Mouse (Mus musculus) heart, embryonic 13.5 days (tissue): ENCODE measurements around the gene Ush1g. TPM values are rescaled to one million over a fixed set of nuclear protein-coding genes. Genes with fewer than 3 reads are reported as not detected.
A peak's percentile ranks its signal among the peaks of the same experiment; 100 is the strongest.

Experiments
- ATAC-seq: fragments of 200-750 bp; cut with Nextera tagmentation; 2 replicates; pipeline ENCODE4 v1.8.0; 2017; ENCODE audit warnings: moderate TSS enrichment; ENCODE audit not compliant: insufficient number of reproducible peaks, low FRiP score, low TSS enrichment; ENCODE audit errors: extremely low read depth
- H3K27ac ChIP-seq: fragments of 300-500 bp; sonication (generic); replicated peaks from 2 replicates; pipeline ENCODE4 v1.5.1; 2015; ENCODE audit warnings: moderate library complexity, mild to moderate bottlenecking, inconsistent platforms
- H3K27me3 ChIP-seq: fragments of 300-500 bp; sonication (generic); replicated peaks from 2 replicates; pipeline ENCODE4 v1.6.1; 2015; ENCODE audit warnings: mild to moderate bottlenecking, inconsistent platforms
- H3K36me3 ChIP-seq: fragments of 300-500 bp; sonication (generic); 2 replicates; pipeline ENCODE4 v1.6.1; 2015; ENCODE audit warnings: mild to moderate bottlenecking, inconsistent platforms
- H3K4me1 ChIP-seq: fragments of 300-500 bp; sonication (generic); 2 replicates; pipeline ENCODE4 v1.6.1; 2015; ENCODE audit warnings: inconsistent platforms
- H3K4me2 ChIP-seq: fragments of 300-500 bp; sonication (generic); 2 replicates; pipeline ENCODE4 v1.6.1; 2015; ENCODE audit warnings: inconsistent platforms, mild to moderate bottlenecking, moderate library complexity
- H3K4me3 ChIP-seq: fragments of 300-500 bp; sonication (generic); 2 replicates; pipeline ENCODE4 v1.5.1; 2015; ENCODE audit warnings: moderate library complexity, mild to moderate bottlenecking, inconsistent platforms
- H3K9ac ChIP-seq: fragments of 300-500 bp; sonication (generic); 2 replicates; pipeline ENCODE4 v1.6.1; 2015; ENCODE audit warnings: inconsistent platforms, mild to moderate bottlenecking, moderate library complexity
- H3K9me3 ChIP-seq: fragments of 300-500 bp; sonication (generic); 2 replicates; pipeline ENCODE4 v1.6.1; 2016; ENCODE audit warnings: inconsistent platforms
- WGBS: fragments of 180-500 bp; shearing (Covaris S2); methylation state at CpG from one replicate; pipeline ENCODE4 v1.1.7; 2015; ENCODE audit warnings: mixed read lengths; 5-methylcytosine and 5-hydroxymethylcytosine counted together
- polyA plus RNA-seq: library from polyadenylated mRNA; unstranded; fragments of >200 nt; fragmentation: Nextera tagmentation; extraction: Ambion mirVana; gene quantifications from 2 replicates; pipeline ENCODE4 v1.2.1, GENCODE M21; 2015

Ush1g gene
- polyA plus RNA-seq, 1 experiment from 2014 or later = 0.13 TPM

- ATAC-seq = no peak
- H3K9ac ChIP-seq = no peak overlapping the region
- no peaks in the 10 kb centered on the region for H3K36me3 ChIP-seq
- H3K9me3 ChIP-seq = no peaks in the 10 kb centered on the region
- H3K27ac ChIP-seq = no peak overlapping the region
- H3K27me3 ChIP-seq = peaks cover 97% of the 10 kb centered on the region
- H3K4me1 ChIP-seq = no peaks in the 10 kb centered on the region
- H3K4me2 ChIP-seq = no peak overlapping the region
- WGBS = 61% methylated on average over 15 of the region's 15 CpGs
- no peak overlapping the region for H3K4me3 ChIP-seq
Observed at GRCm38 (mm10) chr11:115329339-115329738, 7.5 kb upstream of the Ush1g start.

- Histone ChIP-seq H3K4me2 (no peak overlapping the region), H3K36me3 (no peaks in the 10 kb centered on the region), H3K9ac (no peak overlapping the region), H3K27ac (no peak overlapping the region), H3K4me3 (no peak overlapping the region), H3K9me3 (no peaks in the 10 kb centered on the region), H3K4me1 (peaks cover 7% of the 10 kb centered on the region; the same call in 1 of the 2 replicates), H3K27me3 (peaks cover 97% of the 10 kb centered on the region)
- ATAC-seq = no peak
- 66% methylated on average over 7 of the region's 7 CpGs for WGBS
Observed at GRCm38 (mm10) chr11:115326730-115327129, 4.9 kb upstream of the Ush1g start.

- ATAC-seq = no peak
- no peak overlapping the region for H3K4me3 ChIP-seq
- peaks cover 17% of the 10 kb centered on the region for H3K4me1 ChIP-seq
- peaks cover 97% of the 10 kb centered on the region for H3K27me3 ChIP-seq
- H3K9ac ChIP-seq = no peak overlapping the region
- 15% methylated on average over 32 of the region's 32 CpGs for WGBS
- no peaks in the 10 kb centered on the region for H3K9me3 ChIP-seq
- no peaks in the 10 kb centered on the region for H3K36me3 ChIP-seq
- H3K27ac ChIP-seq = no peak overlapping the region
- no peak overlapping the region for H3K4me2 ChIP-seq
Observed at GRCm38 (mm10) chr11:115323354-115323753, 1.5 kb upstream of the Ush1g start.

GRCm38 (mm10) chr11:115319704-115320383, 2.0 kb downstream of the Ush1g start:
- WGBS = 7% methylated on average over 18 of the region's 18 CpGs
- no peak for ATAC-seq
- no peaks in the 10 kb centered on the region for H3K9me3 ChIP-seq
- no peak overlapping the region for H3K9ac ChIP-seq
- peaks cover 20% of the 10 kb centered on the region for H3K4me1 ChIP-seq
- peaks cover 100% of the 10 kb centered on the region for H3K27me3 ChIP-seq
- H3K27ac ChIP-seq = no peak overlapping the region
- H3K36me3 ChIP-seq = no peaks in the 10 kb centered on the region
- H3K4me3 ChIP-seq = no peak overlapping the region
- H3K4me2 ChIP-seq = no peak overlapping the region

GRCm38 (mm10) chr11:115318245-115319027, 3.4 kb downstream of the Ush1g start:
- H3K4me2 ChIP-seq = peak overlapping the region; percentile 35
- H3K4me3 ChIP-seq = no peak overlapping the region
- no peaks in the 10 kb centered on the region for H3K36me3 ChIP-seq
- H3K9ac ChIP-seq = no peak overlapping the region; the same call in 1 of the 2 replicates
- no peak for ATAC-seq
- H3K9me3 ChIP-seq = no peaks in the 10 kb centered on the region
- H3K27me3 ChIP-seq = peaks cover 100% of the 10 kb centered on the region
- H3K27ac ChIP-seq = no peak overlapping the region
- peaks cover 19% of the 10 kb centered on the region for H3K4me1 ChIP-seq
- 4% methylated on average over 63 of the region's 63 CpGs for WGBS

GRCm38 (mm10) chr11:115317204-115317603, 4.6 kb downstream of the Ush1g start:
- Histone ChIP-seq H3K27me3 (peaks cover 100% of the 10 kb centered on the region), H3K4me1 (peaks cover 17% of the 10 kb centered on the region), H3K4me2 (no peak overlapping the region), H3K9me3 (no peaks in the 10 kb centered on the region), H3K4me3 (no peak overlapping the region), H3K36me3 (no peaks in the 10 kb centered on the region), H3K9ac (no peak overlapping the region), H3K27ac (no peak overlapping the region)
- ATAC-seq = no peak
- 60% methylated on average over 7 of the region's 7 CpGs for WGBS

GRCm38 (mm10) chr11:115314249-115314648, 7.6 kb downstream of the Ush1g start:
- Histone ChIP-seq H3K4me3 (no peak overlapping the region), H3K9ac (no peak overlapping the region), H3K27ac (no peak overlapping the region), H3K9me3 (no peaks in the 10 kb centered on the region), H3K4me1 (peaks cover 10% of the 10 kb centered on the region), H3K27me3 (peaks cover 76% of the 10 kb centered on the region), H3K4me2 (no peak overlapping the region), H3K36me3 (no peaks in the 10 kb centered on the region)
- no peak for ATAC-seq
- 45% methylated on average over 2 of the region's 2 CpGs for WGBS

GRCm38 (mm10) chr11:115308781-115309180, 13.1 kb downstream of the Ush1g start:
- Histone ChIP-seq H3K27ac (no peak overlapping the region), H3K9ac (no peak overlapping the region; the same call in 1 of the 2 replicates), H3K4me2 (no peak overlapping the region), H3K9me3 (no peaks in the 10 kb centered on the region), H3K4me3 (no peak overlapping the region), H3K27me3 (peaks cover 43% of the 10 kb centered on the region), H3K4me1 (peaks cover 19% of the 10 kb centered on the region), H3K36me3 (no peaks in the 10 kb centered on the region)
- ATAC-seq = no peak
- WGBS = 70% methylated on average over 1 of the region's 1 CpGs

GRCm38 (mm10) chr11:115306863-115307262, 15.0 kb downstream of the Ush1g start, which contains the start of gene Otop2:
Otop2 (plus strand) TSS chr11:115307163.
- H3K36me3 ChIP-seq = no peaks in the 10 kb centered on the region
- no peaks in the 10 kb centered on the region for H3K9me3 ChIP-seq
- H3K27me3 ChIP-seq = peaks cover 23% of the 10 kb centered on the region
- peaks cover 19% of the 10 kb centered on the region for H3K4me1 ChIP-seq
- 0 out of 2 replicates have a peak within 1 kb of the TSS, but pooled peaks have one; percentile 47 for H3K9ac ChIP-seq
- ATAC-seq = no peak
- 31% methylated on average over 8 of the region's 8 CpGs for WGBS
- no peak within 1 kb of the TSS for H3K27ac ChIP-seq
- H3K4me2 ChIP-seq = no peak within 1 kb of the TSS
- H3K4me3 ChIP-seq = no peak within 1 kb of the TSS

- H3K27ac ChIP-seq = no peak overlapping the region
- ATAC-seq = no peak
- H3K4me2 ChIP-seq = no peak overlapping the region
Observed at GRCm38 (mm10) chr11:115303167-115303566, 18.7 kb downstream of the Ush1g start.

GRCm38 (mm10) chr11:115301351-115301750, 20.5 kb downstream of the Ush1g start:
- 77% methylated on average over 2 of the region's 2 CpGs for WGBS

More at GRCm38 (mm10) chr11:115303167-115303566, 18.7 kb downstream of the Ush1g start:
- Histone ChIP-seq H3K4me3 (no peak overlapping the region), H3K36me3 (no peaks in the 10 kb centered on the region), H3K9ac (no peak overlapping the region), H3K27me3 (peaks cover 37% of the 10 kb centered on the region), H3K9me3 (no peaks in the 10 kb centered on the region), H3K4me1 (peaks cover 5% of the 10 kb centered on the region; the same call in 1 of the 2 replicates)
- whole genome bisulfite sequencing = 50% methylated on average over 8 of the region's 8 CpGs

More at GRCm38 (mm10) chr11:115301351-115301750, 20.5 kb downstream of the Ush1g start:
- Histone ChIP-seq H3K4me3 (no peak overlapping the region), H3K4me2 (no peak overlapping the region), H3K4me1 (peaks cover 16% of the 10 kb centered on the region), H3K36me3 (no peaks in the 10 kb centered on the region), H3K27me3 (peaks cover 44% of the 10 kb centered on the region), H3K9ac (no peak overlapping the region), H3K27ac (no peak overlapping the region), H3K9me3 (no peaks in the 10 kb centered on the region)
- no peak for ATAC-seq
